Mouse (Mus musculus) lung, postnatal 0 days (tissue): Measurements from ENCODE around the gene Sgms1.

Experiments
- CTCF ChIP-seq: IDR thresholded peaks from 2 replicates; pipeline ENCODE4 v1.5.1; 2016; ENCODE audit warnings: antibody characterized with exemption, mild to moderate bottlenecking
- EP300 ChIP-seq: IDR thresholded peaks from 2 replicates; pipeline ENCODE4 v1.6.1; 2016; ENCODE audit warnings: antibody characterized with exemption, mild to moderate bottlenecking, control low read depth

DNA sequence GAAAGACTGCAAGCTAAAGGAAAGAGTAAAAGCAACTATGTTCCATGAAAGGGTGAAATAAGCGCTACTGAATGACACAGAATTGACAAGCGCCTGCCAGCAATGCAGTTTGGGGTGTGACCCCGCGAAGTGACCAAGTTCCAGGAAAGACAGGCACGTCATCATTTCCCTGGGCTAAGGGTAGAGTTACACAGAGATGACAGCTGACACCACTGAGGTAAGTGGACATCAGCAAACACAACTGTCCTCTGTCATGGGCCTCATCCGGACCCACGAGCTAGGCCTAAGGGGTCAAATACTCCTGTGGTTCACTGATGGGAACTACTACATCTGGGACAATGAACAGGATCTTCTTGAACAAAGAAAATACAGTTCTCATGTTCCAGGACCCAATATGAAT is 136.5 kb downstream of the Sgms1 start:
- no peak for TF ChIP-seq CTCF
- TF ChIP-seq EP300, result no peak
